Mouse (Mus musculus): ENCODE measurements around the gene 1700025B11Rik. TPM values are rescaled to one million over a fixed set of nuclear protein-coding genes. Genes with fewer than 3 reads are reported as not detected.
"Not testable (repeated sequence)": the region's sequence is repeated elsewhere in the genome, so short reads cannot be mapped to it uniquely, and the experiment has no call there.

1700025B11Rik gene
- total RNA-seq (2021), result not detected

GRCm38 (mm10) chr15:77561792-77562191, at the start of gene 1700025B11Rik:
1700025B11Rik (minus strand) TSS chr15:77561892.
- intact Hi-C loops (cut with DNase I), result no loop called here
- DNase-seq, result no peak

- DNase-seq, result no peak
- intact Hi-C loops (cut with DNase I), result no loop called here
Observed at GRCm38 (mm10) chr15:77606069-77606468, 44.4 kb upstream of the 1700025B11Rik start.

- DNase-seq, result no peak
- intact Hi-C loops (cut with DNase I), result no loop called here
Observed at GRCm38 (mm10) chr15:77598958-77599357, 37.3 kb upstream of the 1700025B11Rik start, which contains the start of gene Gm36245. Gm36245 (plus strand) TSS chr15:77599258.

GRCm38 (mm10) chr15:77598429-77598828, 36.7 kb upstream of the 1700025B11Rik start:
- DNase-seq, result no peak
- intact Hi-C loops (cut with DNase I), result no loop called here

- intact Hi-C loops (cut with DNase I), result no loop called here
- DNase-seq, result no peak
Observed at GRCm38 (mm10) chr15:77595961-77596360, 34.3 kb upstream of the 1700025B11Rik start, which contains the start of gene Apol10b. Apol10b (minus strand) TSS chr15:77596125.

GRCm38 (mm10) chr15:77593557-77593956, 31.9 kb upstream of the 1700025B11Rik start:
- DNase-seq, result no peak
- intact Hi-C loops (cut with DNase I), result no loop called here

GRCm38 (mm10) chr15:77590881-77591280, 29.2 kb upstream of the 1700025B11Rik start:
- intact Hi-C loops (cut with DNase I), result no loop called here

GRCm38 (mm10) chr15:77588981-77589380, 27.3 kb upstream of the 1700025B11Rik start:
- intact Hi-C loops (cut with DNase I), result no loop called here
- DNase-seq, result no peak

More at GRCm38 (mm10) chr15:77590881-77591280, 29.2 kb upstream of the 1700025B11Rik start:
- no peak for DNase-seq

GRCm38 (mm10) chr15:77587026-77587425, 25.3 kb upstream of the 1700025B11Rik start:
- intact Hi-C loops (cut with DNase I), result no loop called here

GRCm38 (mm10) chr15:77581681-77582080, 20.0 kb upstream of the 1700025B11Rik start:
- DNase-seq, result no peak
- intact Hi-C loops (cut with DNase I), result no loop called here

More at GRCm38 (mm10) chr15:77587026-77587425, 25.3 kb upstream of the 1700025B11Rik start:
- peak; percentile 11 for DNase-seq

GRCm38 (mm10) chr15:77579311-77579710, 17.6 kb upstream of the 1700025B11Rik start:
- intact Hi-C loops (cut with DNase I), result no loop called here
- no peak for DNase-seq

- intact Hi-C loops (cut with DNase I), result no loop called here
Observed at GRCm38 (mm10) chr15:77578801-77579200, 17.1 kb upstream of the 1700025B11Rik start.

GRCm38 (mm10) chr15:77563219-77563618, 1.5 kb upstream of the 1700025B11Rik start:
- intact Hi-C loops (cut with DNase I), result no loop called here

More at GRCm38 (mm10) chr15:77578801-77579200, 17.1 kb upstream of the 1700025B11Rik start:
- no peak for DNase-seq

GRCm38 (mm10) chr15:77539221-77539620, 22.5 kb downstream of the 1700025B11Rik start:
- intact Hi-C loops (cut with DNase I); DNase-seq: not testable (repeated sequence)

More at GRCm38 (mm10) chr15:77563219-77563618, 1.5 kb upstream of the 1700025B11Rik start:
- no peak for DNase-seq

- DNase-seq, result no peak
- intact Hi-C loops (cut with DNase I), result no loop called here
Observed at GRCm38 (mm10) chr15:77533216-77533615, 28.5 kb downstream of the 1700025B11Rik start, which contains the start of gene Apol7c. Apol7c (minus strand) TSS chr15:77533316.

- intact Hi-C loops (cut with DNase I), result loop anchor here (5.0 kb wide), 1 partner anchor 109 kb away; no protein-coding TSS in a partner anchor
- DNase-seq, result peak; percentile 67
Observed at GRCm38 (mm10) chr15:77523186-77523843, 38.4 kb downstream of the 1700025B11Rik start.

- DNase-seq, result not testable (repeated sequence)
- intact Hi-C loops (cut with DNase I), result loop anchor here (5.0 kb wide), 1 partner anchor 112 kb away; no protein-coding TSS in a partner anchor
Observed at GRCm38 (mm10) chr15:77520596-77520995, 41.1 kb downstream of the 1700025B11Rik start.

Other genes with a start within 250 kb of the 1700025B11Rik start
- not detected for gene Apol7a, start 162.8 kb downstream of the 1700025B11Rik start, total RNA-seq (2021)
- under 1 TPM in 1 of 2 experiments, not detected in 1; 0.22 TPM for gene Apol9a, start 150.8 kb downstream of the 1700025B11Rik start, total RNA-seq (2021)
- not detected for gene Apol7b, start 114.4 kb downstream of the 1700025B11Rik start, total RNA-seq (2021)
- gene Apol10a, start 84.8 kb downstream of the 1700025B11Rik start, total RNA-seq (2021), result not detected
- gene Apol11a, start 53.6 kb downstream of the 1700025B11Rik start, total RNA-seq (2021), result not detected
- gene Apol7c, start 28.6 kb downstream of the 1700025B11Rik start, total RNA-seq (2021), result not detected
- not detected for gene Apol10b, start 34.2 kb upstream of the 1700025B11Rik start, total RNA-seq (2021)
- gene Gm36245, start 37.4 kb upstream of the 1700025B11Rik start, total RNA-seq (2021), result not detected
- gene Apol11b, start 81.4 kb upstream of the 1700025B11Rik start, total RNA-seq (2021), result not detected
- gene Apol7e, start 137.0 kb upstream of the 1700025B11Rik start, total RNA-seq (2021), result not detected
- gene Apol9b, start 167.1 kb upstream of the 1700025B11Rik start, total RNA-seq (2021), result under 1 TPM in 1 of 2 experiments, not detected in 1; 0.22 TPM
- gene Apol8, start 195.1 kb upstream of the 1700025B11Rik start, total RNA-seq (2021), result under 1 TPM; 0.48 to 0.97 TPM